Mouse (Mus musculus) erythroblast, embryonic 14.5 days (primary cell): ENCODE data around the gene Prcc.

ENCODE experiments used
- GATA1 ChIP-seq: IDR thresholded peaks from 2 replicates; pipeline ENCODE4 v1.6.1; 2012; ENCODE audit warnings: low read length, inconsistent platforms, mixed read lengths
- TAL1 ChIP-seq: IDR thresholded peaks from 3 replicates; pipeline ENCODE4 v1.6.1; 2012; ENCODE audit warnings: low read length, inconsistent platforms, mixed read lengths

DNA sequence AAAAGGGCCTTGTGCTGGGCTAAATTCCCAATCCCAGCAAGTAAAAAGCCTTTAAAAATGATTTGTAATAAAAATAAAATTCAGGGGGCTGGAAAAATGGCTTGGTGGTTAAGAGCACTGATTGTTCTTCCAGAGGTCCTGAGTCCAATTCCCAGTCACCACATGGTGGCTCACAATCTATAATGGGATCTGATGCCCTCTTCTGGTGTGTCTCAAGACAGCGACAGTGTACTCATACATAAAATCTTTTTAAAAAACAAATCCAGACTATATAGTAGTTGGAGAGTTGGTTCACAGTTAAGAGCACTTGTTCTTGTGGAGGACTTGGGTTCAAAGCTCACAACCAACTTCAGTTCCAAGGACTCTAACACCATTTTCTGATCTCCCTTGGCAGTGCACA is 31.6 kb upstream of the Prcc start:
- no peak for TF ChIP-seq GATA1
- no peak for TF ChIP-seq TAL1
